Mouse (Mus musculus) adrenal gland, adult 18-20 months (tissue): ENCODE data around the gene Grid2ip. TPM values are rescaled to one million over a fixed set of nuclear protein-coding genes. Genes with fewer than 3 reads are reported as not detected.

Source experiments
- DNase-seq, 2 experiments: peaks; one replicate each; pipeline ENCODE4 v3.0.0; 2021 to 2022; ENCODE audit warnings: low spot score in 2 of 2
- total RNA-seq, 2 experiments: library from RNA; stranded (reverse); gene quantifications; 1 replicate in 1 of 2; 2 replicates in 1 of 2; pipeline ENCODE4 v1.2.3; 2021

The Grid2ip gene
- total RNA-seq, 2 experiments from 2014 or later = 0.26 to 0.36 TPM

- DNase-seq = no peak
Observed at GRCm38 (mm10) chr5:143409239-143409638, 52.1 kb downstream of the Grid2ip start.

- no peak for DNase-seq
Observed at GRCm38 (mm10) chr5:143410841-143411395, 53.8 kb downstream of the Grid2ip start.

- no peak for DNase-seq
Observed at GRCm38 (mm10) chr5:143421484-143421883, 64.3 kb downstream of the Grid2ip start.

- no peak for DNase-seq
Observed at GRCm38 (mm10) chr5:143422990-143423389, 65.9 kb downstream of the Grid2ip start.

- DNase-seq = peak; percentile 65 to 70
Observed at GRCm38 (mm10) chr5:143423899-143424519, 66.9 kb downstream of the Grid2ip start.

GRCm38 (mm10) chr5:143434421-143434820 is 77.3 kb downstream of the Grid2ip start:
- peak; percentile 67 to 75 for DNase-seq

- no peak for DNase-seq
Observed at GRCm38 (mm10) chr5:143441298-143441697, 84.2 kb downstream of the Grid2ip start.

- DNase-seq = no peak
Observed at GRCm38 (mm10) chr5:143441753-143442152, 84.6 kb downstream of the Grid2ip start.

Other genes with a start within 250 kb of the Grid2ip start
- gene Rnf216, start 244.3 kb upstream of the Grid2ip start, total RNA-seq = 10 to 100 TPM; 33.6 to 44.9 TPM
- gene Olfr718-ps1, start 209.8 kb upstream of the Grid2ip start, total RNA-seq = not detected
- gene Rbak, start 176.6 kb upstream of the Grid2ip start, total RNA-seq = 10 to 100 TPM in 1 of 2 experiments, 1 to 10 TPM in 1; 9.7 to 10.8 TPM
- not detected for gene Spdye4b, start 176.3 kb upstream of the Grid2ip start, total RNA-seq
- not detected for gene Spdye4a, start 130.4 kb upstream of the Grid2ip start, total RNA-seq
- gene Zfp12, start 122.2 kb upstream of the Grid2ip start, total RNA-seq = 10 to 100 TPM; 21.2 to 22.1 TPM
- 1 to 10 TPM; 6.1 to 7.7 TPM for gene Zfp316, start 87.3 kb upstream of the Grid2ip start, total RNA-seq
- under 1 TPM; 0.17 to 0.38 TPM for gene Zfp853, start 63.7 kb upstream of the Grid2ip start, total RNA-seq
- 10 to 100 TPM; 22.9 to 34.2 TPM for gene E130309D02Rik, start 42.0 kb upstream of the Grid2ip start, total RNA-seq
- 10 to 100 TPM; 60.7 to 68.5 TPM for gene Zdhhc4, start 28.1 kb upstream of the Grid2ip start, total RNA-seq
- 100 to 1,000 TPM in 1 of 2 experiments, 10 to 100 TPM in 1; 95.7 to 104 TPM for gene Kdelr2, start 46.5 kb downstream of the Grid2ip start, total RNA-seq
- 10 to 100 TPM; 14.8 to 18.6 TPM for gene Daglb, start 107.2 kb downstream of the Grid2ip start, total RNA-seq
- 100 to 1,000 TPM; 319 to 385 TPM for gene Rac1, start 170.7 kb downstream of the Grid2ip start, total RNA-seq